In the genomic region with DNA sequence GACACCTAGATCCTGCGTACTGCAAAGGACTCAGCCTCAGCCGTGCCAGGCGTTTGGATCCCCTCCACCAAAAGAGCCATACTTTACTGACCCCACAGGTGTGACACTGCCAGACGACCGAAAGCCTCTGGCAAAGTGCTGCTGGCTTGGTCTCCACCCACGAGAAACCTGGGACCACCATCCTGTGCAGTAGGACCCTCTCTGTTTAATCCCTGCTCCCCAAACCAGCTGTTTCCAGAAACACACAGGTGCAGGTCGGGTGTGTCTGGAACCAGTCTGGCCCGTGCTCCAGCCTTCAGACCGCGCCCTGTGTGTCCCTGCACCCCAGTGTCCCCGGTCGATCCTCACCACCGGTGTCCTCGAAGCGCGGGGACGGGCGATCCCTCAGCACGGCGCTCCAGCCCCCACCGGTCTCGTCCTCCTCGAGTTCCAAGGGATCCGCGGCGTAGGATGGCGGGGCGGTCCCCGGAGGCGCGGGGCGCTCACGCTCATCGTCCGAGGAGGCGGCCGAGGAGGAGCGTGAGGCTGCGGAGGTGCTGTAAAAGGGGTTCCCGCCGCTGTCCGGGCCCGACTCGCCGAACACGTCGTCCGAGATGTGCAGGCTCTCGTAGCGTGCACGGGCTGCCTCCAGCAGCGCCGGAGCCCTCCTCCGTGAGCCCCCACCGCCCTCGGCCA, we compare ENCODE assay signal across 8 mouse cellular contexts. TPM values are rescaled to one million over a fixed set of nuclear protein-coding genes. Genes with fewer than 3 reads are reported as not detected.
A peak's percentile ranks its signal among the peaks of the same experiment; 100 is the strongest.
DNase-seq lines count a peak whose midpoint lies in the region; ATAC-seq lines count a peak whose summit lies in the region.

No protein-coding gene starts in this region.

- peaks cover 10% of the 10 kb centered on the region for H3K27me3 ChIP-seq in hindbrain, embryonic 11.5 days (ENCODE audit: control insufficient read depth, insufficient read depth, low read length)
- peaks cover 35% of the 10 kb centered on the region for H3K27me3 ChIP-seq in limb, embryonic 13.5 days
- H3K27me3 ChIP-seq in neural tube, embryonic 15.5 days (replicated peaks), result no peaks in the 10 kb centered on the region

- peak; percentile 6 for DNase-seq in kidney, adult 11 months
- no peak for DNase-seq in kidney, adult 8-10 months
- DNase-seq in Muller cell, postnatal 12 days (ENCODE audit: inconsistent ontology term), result peak; percentile 30
- DNase-seq in embryo, embryonic 9.5 days (ENCODE audit: extremely low spot score), result peak; percentile 42
- DNase-seq in hindbrain, embryonic 11.5 days (ENCODE audit: low spot score), result peak; percentile 46
- no peak for DNase-seq in layer of hippocampus, adult 18-20 months (ENCODE audit: low spot score in 2 of 2)

- ATAC-seq in hindbrain, embryonic 11.5 days (ENCODE audit: low FRiP score), result no peak; the same call in none of the 2 replicates
- ATAC-seq in limb, embryonic 13.5 days (ENCODE audit: low FRiP score, low read depth), result no peak; the same call in 1 of the 2 replicates
- peak; percentile 19 for ATAC-seq in neural tube, embryonic 15.5 days (ENCODE audit: low FRiP score)

- peak overlapping the region; percentile 69 for H3K4me3 ChIP-seq in hindbrain, embryonic 11.5 days (ENCODE audit: low read depth, low read length)
- peak overlapping the region; percentile 68 for H3K4me3 ChIP-seq in limb, embryonic 13.5 days
- peak overlapping the region; percentile 83 for H3K4me3 ChIP-seq in neural tube, embryonic 15.5 days (replicated peaks)

- H3K4me2 ChIP-seq in hindbrain, embryonic 11.5 days (replicated peaks; ENCODE audit: low read depth, low read length), result peak overlapping the region; percentile 96
- peak overlapping the region; percentile 99 for H3K4me2 ChIP-seq in limb, embryonic 13.5 days (replicated peaks)
- peak overlapping the region; percentile 76 for H3K4me2 ChIP-seq in neural tube, embryonic 15.5 days

- H3K4me1 ChIP-seq in hindbrain, embryonic 11.5 days (replicated peaks; ENCODE audit: control insufficient read depth, insufficient read depth, low read length), result peaks cover 11% of the 10 kb centered on the region
- peaks cover 18% of the 10 kb centered on the region for H3K4me1 ChIP-seq in limb, embryonic 13.5 days
- peaks cover 60% of the 10 kb centered on the region for H3K4me1 ChIP-seq in neural tube, embryonic 15.5 days

- H3K9ac ChIP-seq in hindbrain, embryonic 11.5 days (ENCODE audit: low read depth, low read length), result peak overlapping the region; percentile 74
- peak overlapping the region; percentile 72 for H3K9ac ChIP-seq in limb, embryonic 13.5 days
- peak overlapping the region; percentile 84 for H3K9ac ChIP-seq in neural tube, embryonic 15.5 days (replicated peaks)

- H3K9me3 ChIP-seq in hindbrain, embryonic 11.5 days (ENCODE audit: control insufficient read depth, low read length), result no peaks in the 10 kb centered on the region
- no peaks in the 10 kb centered on the region for H3K9me3 ChIP-seq in limb, embryonic 13.5 days
- no peaks in the 10 kb centered on the region for H3K9me3 ChIP-seq in neural tube, embryonic 15.5 days (replicated peaks)

- WGBS in hindbrain, embryonic 11.5 days, result 2% methylated on average over 51 of the region's 56 CpGs
- WGBS in limb, embryonic 13.5 days, result 1% methylated on average over 54 of the region's 56 CpGs
- 1% methylated on average over 54 of the region's 56 CpGs for WGBS in neural tube, embryonic 15.5 days

- H3K27ac ChIP-seq in hindbrain, embryonic 11.5 days (ENCODE audit: low read depth, low read length), result peak overlapping the region; percentile 24; the same call in 1 of the 2 replicates
- H3K27ac ChIP-seq in limb, embryonic 13.5 days, result no peak overlapping the region; the same call in 1 of the 2 replicates
- peak overlapping the region; percentile 84 for H3K27ac ChIP-seq in neural tube, embryonic 15.5 days (replicated peaks)

- no peaks in the 10 kb centered on the region for H3K36me3 ChIP-seq in hindbrain, embryonic 11.5 days (ENCODE audit: control insufficient read depth, insufficient read depth, low read length)
- no peaks in the 10 kb centered on the region for H3K36me3 ChIP-seq in limb, embryonic 13.5 days
- H3K36me3 ChIP-seq in neural tube, embryonic 15.5 days, result no peaks in the 10 kb centered on the region

RNA-seq across cellular contexts. Expression of a gene that starts 5.9 kb away (rescaled TPM):
- 5.0 and 5.3 TPM in 2 replicates for polyA plus RNA-seq in hindbrain, embryonic 11.5 days (2014; fragmentation: Nextera tagmentation; extraction: Ambion mirVana)
- polyA plus RNA-seq in limb, embryonic 13.5 days (2015; fragmentation: Nextera tagmentation; extraction: Ambion mirVana), result 2.4 and 3.0 TPM in 2 replicates
- polyA plus RNA-seq in neural tube, embryonic 15.5 days (2015; fragmentation: Nextera tagmentation; extraction: Ambion mirVana), result 12.0 and 17.0 TPM in 2 replicates
- 100 to 1,000 TPM; 272 to 273 TPM for total RNA-seq in layer of hippocampus, adult 18-20 months (2021)

Comparison
In these comparisons a context has a peak if more than half of its experiments do, and no peak if none do; other contexts are left out.
1. DNase-seq: peak in kidney, adult 11 months (single experiment), Muller cell, postnatal 12 days (single experiment), embryo, embryonic 9.5 days (single experiment) and hindbrain, embryonic 11.5 days (single experiment); none in kidney, adult 8-10 months (0 of 2) and layer of hippocampus, adult 18-20 months (0 of 2).
2. Peak in every context shown above with its lines, with median percentiles within 50 percentile points of each other: H3K4me2 ChIP-seq, H3K4me3 ChIP-seq and H3K9ac ChIP-seq.